Mouse (Mus musculus): ENCODE measurements at regions not wholly inside any gene's neighbourhood (a gene's known extent, or its start where the extent isn't known, plus 50 kb on each side); places are given as distances from the start of the nearest gene placed in this dataset.

DNA sequence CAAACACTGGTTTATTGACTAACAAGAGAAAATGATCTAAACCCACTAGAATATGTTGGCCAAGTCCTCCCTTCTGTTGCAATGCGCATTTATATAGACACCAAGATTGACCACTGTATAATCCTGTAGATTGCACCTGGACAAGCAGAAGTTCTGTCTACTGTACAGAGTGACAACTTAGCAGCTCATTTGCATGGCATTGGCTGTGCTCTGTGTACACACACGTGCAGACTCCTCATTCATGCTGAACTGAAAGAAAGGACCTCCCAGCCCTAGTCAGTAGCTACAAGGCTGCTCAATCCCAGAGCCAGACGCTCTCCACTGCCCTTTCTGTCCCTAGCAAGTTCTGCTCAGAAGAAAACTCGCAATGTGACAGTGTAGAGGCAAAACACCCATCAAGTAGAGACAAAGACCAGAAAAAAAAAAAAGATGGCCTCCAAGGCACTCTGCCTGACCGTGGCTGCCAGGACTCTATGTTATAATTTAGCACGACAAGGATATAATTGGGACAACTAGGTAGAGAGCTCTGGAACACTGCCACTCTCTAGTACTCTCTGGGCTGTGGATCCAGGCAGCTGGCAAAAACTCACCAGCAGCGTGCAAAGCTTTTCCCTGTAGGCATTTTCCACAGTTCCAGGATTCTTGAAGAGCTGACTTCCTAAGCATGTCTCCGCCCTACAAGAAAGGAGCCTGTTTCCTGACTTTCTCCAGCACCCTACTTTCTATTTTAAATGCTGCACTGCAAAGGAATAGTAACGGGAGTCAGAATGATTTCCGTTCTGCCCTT lies 108.2 kb downstream of the Akap11 start:
- no peaks in the 10 kb centered on the region for H3K9me3 ChIP-seq (ENCODE audit: control insufficient read depth, low read length)
- H3K27ac ChIP-seq (ENCODE audit: low read length): no peak overlapping the region
- WGBS: 76% methylated on average over 10 of the region's 10 CpGs

DNA sequence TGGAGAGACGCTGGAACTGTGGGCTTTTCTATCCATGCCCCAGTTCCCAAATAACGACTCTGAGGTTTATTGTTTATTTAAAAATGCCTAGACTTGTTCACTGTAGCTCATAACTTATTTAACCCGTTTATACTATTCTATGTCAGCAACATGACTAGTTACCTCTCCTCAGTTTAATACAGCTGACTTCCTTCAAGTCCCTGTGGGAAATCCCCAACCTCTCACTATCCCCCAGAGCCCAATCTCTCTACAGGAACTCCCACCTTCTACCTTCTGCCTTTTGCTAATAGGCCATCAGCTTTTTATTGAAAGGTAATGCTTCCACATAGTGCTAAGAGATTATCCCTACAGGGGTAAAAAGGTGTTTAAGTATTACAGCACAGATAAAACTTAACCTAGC lies 109.5 kb downstream of the Akap11 start:
- Histone ChIP-seq H3K4me2 (ENCODE audit: low read depth, low read length) (no peak overlapping the region), H3K9me3 (ENCODE audit: control insufficient read depth, low read length) (no peaks in the 10 kb centered on the region), H3K9ac (ENCODE audit: low read length) (no peak overlapping the region), H3K4me1 (replicated peaks; ENCODE audit: control insufficient read depth, insufficient read depth, low read length) (no peaks in the 10 kb centered on the region), H3K27ac (ENCODE audit: low read length) (no peak overlapping the region), H3K36me3 (ENCODE audit: control insufficient read depth, insufficient read depth, low read length) (no peaks in the 10 kb centered on the region), H3K4me3 (ENCODE audit: low read length) (no peak overlapping the region), H3K27me3 (ENCODE audit: control insufficient read depth, insufficient read depth, low read depth, low read length) (no peaks in the 10 kb centered on the region)
- WGBS: 61% methylated on average over 3 of the region's 3 CpGs
- no peak for ATAC-seq (ENCODE audit: low read depth)

More for the DNA sequence above, 108.2 kb downstream of the Akap11 start:
- ATAC-seq (ENCODE audit: low read depth): no peak
- Histone ChIP-seq H3K9ac (ENCODE audit: low read length) (no peak overlapping the region), H3K36me3 (ENCODE audit: control insufficient read depth, insufficient read depth, low read length) (no peaks in the 10 kb centered on the region), H3K4me3 (ENCODE audit: low read length) (no peak overlapping the region), H3K27me3 (ENCODE audit: control insufficient read depth, insufficient read depth, low read depth, low read length) (no peaks in the 10 kb centered on the region), H3K4me2 (ENCODE audit: low read depth, low read length) (no peak overlapping the region), H3K4me1 (replicated peaks; ENCODE audit: control insufficient read depth, insufficient read depth, low read length) (no peaks in the 10 kb centered on the region)

DNA sequence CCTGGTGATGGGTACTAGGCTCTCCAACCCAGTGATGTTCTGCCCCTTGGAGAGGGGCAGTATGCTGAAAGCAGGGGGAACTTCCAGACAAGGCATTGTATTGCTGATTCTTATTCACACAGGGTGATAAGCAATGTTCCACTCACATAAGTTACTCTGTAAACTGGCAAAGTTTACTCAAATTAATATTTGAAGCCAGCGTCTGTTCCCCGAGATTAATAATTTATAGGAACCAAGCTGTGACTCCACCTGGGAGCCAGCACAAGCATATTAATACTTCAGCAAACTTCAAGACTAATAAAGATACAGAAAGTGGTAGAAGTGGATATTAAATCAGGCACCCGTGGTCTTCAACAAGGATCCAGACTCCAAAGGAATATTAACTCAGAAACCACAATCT lies 114.0 kb downstream of the Akap11 start:
- Histone ChIP-seq H3K36me3 (ENCODE audit: control insufficient read depth, insufficient read depth, low read length) (no peaks in the 10 kb centered on the region), H3K9ac (ENCODE audit: low read length) (no peak overlapping the region), H3K4me1 (replicated peaks; ENCODE audit: control insufficient read depth, insufficient read depth, low read length) (no peaks in the 10 kb centered on the region), H3K4me2 (ENCODE audit: low read depth, low read length) (no peak overlapping the region), H3K27me3 (ENCODE audit: control insufficient read depth, insufficient read depth, low read depth, low read length) (no peaks in the 10 kb centered on the region), H3K27ac (ENCODE audit: low read length) (no peak overlapping the region), H3K9me3 (ENCODE audit: control insufficient read depth, low read length) (no peaks in the 10 kb centered on the region), H3K4me3 (ENCODE audit: low read length) (no peak overlapping the region)
- 68% methylated on average over 3 of the region's 3 CpGs for WGBS
- ATAC-seq (ENCODE audit: low read depth): no peak

DNA sequence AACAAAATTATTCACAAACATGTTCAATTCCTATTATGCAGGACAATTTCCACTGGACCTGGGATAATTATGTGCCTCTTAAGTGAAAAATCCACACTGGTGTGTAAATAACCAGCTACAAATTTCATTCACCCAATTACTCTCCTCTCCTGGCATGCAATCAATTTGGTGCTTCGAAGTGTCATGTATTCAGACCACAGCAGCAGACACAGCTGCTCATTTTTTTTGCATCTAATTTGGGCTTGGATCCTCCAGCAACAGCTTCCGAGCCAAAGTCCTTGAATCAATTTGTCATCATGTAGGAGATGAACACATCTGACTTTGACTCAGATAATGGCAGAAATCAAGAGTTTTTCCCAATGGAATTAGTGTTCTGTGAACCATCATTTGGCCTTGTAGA lies 113.1 kb upstream of the Tnfsf11 start:
- ATAC-seq (ENCODE audit: low read depth): no peak
- H3K4me3 ChIP-seq (ENCODE audit: low read length): no peak overlapping the region
- 43% methylated on average over 2 of the region's 2 CpGs for WGBS

DNA sequence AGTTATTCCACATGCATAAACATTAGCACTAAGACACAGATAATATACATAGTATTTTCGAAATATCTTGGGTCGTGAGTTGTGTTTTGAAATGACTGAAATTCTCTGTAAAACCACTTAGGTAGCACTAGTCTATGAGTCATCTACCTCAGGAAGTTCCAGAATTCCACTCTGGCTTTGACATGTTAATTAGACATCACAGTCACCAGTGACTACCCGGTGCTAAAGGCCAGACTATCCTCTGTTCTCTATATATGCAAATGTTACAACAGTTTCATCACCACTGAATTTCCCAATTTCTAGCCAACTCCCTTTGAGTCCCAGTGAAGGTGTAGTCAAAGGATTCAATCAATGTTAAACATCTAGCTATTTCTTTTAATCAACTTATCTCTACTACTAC lies 112.3 kb upstream of the Tnfsf11 start:
- ATAC-seq (ENCODE audit: low read depth): no peak
- Histone ChIP-seq H3K9me3 (ENCODE audit: control insufficient read depth, low read length) (no peaks in the 10 kb centered on the region), H3K27ac (ENCODE audit: low read length) (no peak overlapping the region), H3K4me2 (ENCODE audit: low read depth, low read length) (no peak overlapping the region), H3K4me3 (ENCODE audit: low read length) (no peak overlapping the region), H3K4me1 (replicated peaks; ENCODE audit: control insufficient read depth, insufficient read depth, low read length) (no peaks in the 10 kb centered on the region), H3K36me3 (ENCODE audit: control insufficient read depth, insufficient read depth, low read length) (no peaks in the 10 kb centered on the region), H3K9ac (ENCODE audit: low read length) (no peak overlapping the region), H3K27me3 (ENCODE audit: control insufficient read depth, insufficient read depth, low read depth, low read length) (no peaks in the 10 kb centered on the region)
- WGBS: 61% methylated on average over 3 of the region's 3 CpGs

More for the DNA sequence above, 113.1 kb upstream of the Tnfsf11 start:
- Histone ChIP-seq H3K9ac (ENCODE audit: low read length) (no peak overlapping the region), H3K4me2 (ENCODE audit: low read depth, low read length) (no peak overlapping the region), H3K36me3 (ENCODE audit: control insufficient read depth, insufficient read depth, low read length) (no peaks in the 10 kb centered on the region), H3K9me3 (ENCODE audit: control insufficient read depth, low read length) (no peaks in the 10 kb centered on the region), H3K27ac (ENCODE audit: low read length) (no peak overlapping the region), H3K27me3 (ENCODE audit: control insufficient read depth, insufficient read depth, low read depth, low read length) (no peaks in the 10 kb centered on the region), H3K4me1 (replicated peaks; ENCODE audit: control insufficient read depth, insufficient read depth, low read length) (no peaks in the 10 kb centered on the region)

DNA sequence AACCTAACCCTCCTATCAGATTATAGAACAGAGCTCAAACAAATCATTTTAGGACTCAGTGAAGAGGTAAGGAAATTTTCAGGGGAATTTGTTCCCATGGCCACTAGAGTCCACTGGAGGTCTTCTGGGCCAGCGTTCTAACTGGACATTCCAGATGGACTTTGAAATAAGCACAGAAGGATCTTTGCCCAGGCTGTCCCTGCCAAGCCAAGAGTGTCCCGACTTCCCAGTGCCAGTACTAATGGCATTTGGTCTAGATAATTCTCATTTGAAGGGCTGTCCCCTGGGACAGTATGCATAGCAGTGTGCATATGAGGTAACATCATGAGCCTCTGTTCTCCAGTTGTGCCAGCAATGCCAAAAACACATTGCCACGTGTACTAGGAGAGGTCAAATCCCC lies 97.7 kb upstream of the Tnfsf11 start:
- WGBS: 55% methylated on average over 3 of the region's 3 CpGs

DNA sequence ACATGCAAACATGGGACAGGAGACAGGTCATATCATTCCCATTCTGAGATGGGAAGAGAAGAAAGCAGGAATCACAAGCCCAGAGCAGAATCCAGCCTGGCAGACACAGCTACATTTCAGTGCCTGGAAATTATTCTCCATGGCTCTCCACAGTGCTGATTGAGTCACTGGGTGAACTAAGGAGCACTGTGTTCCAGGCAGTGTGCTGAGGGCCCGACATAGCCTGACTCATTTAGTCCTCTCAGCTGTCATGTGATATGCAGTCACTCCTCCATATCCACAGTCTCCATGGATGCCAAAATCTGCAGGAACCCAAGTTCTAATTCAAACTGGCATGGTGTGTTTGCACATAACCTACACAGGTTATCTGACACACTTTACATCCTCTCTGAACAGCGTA lies 90.1 kb upstream of the Tnfsf11 start:
- Histone ChIP-seq H3K27ac (ENCODE audit: low read length) (no peak overlapping the region), H3K4me2 (ENCODE audit: low read depth, low read length) (no peak overlapping the region), H3K4me1 (replicated peaks; ENCODE audit: control insufficient read depth, insufficient read depth, low read length) (no peaks in the 10 kb centered on the region), H3K27me3 (ENCODE audit: control insufficient read depth, insufficient read depth, low read depth, low read length) (no peaks in the 10 kb centered on the region), H3K4me3 (ENCODE audit: low read length) (no peak overlapping the region), H3K9me3 (ENCODE audit: control insufficient read depth, low read length) (no peaks in the 10 kb centered on the region), H3K9ac (ENCODE audit: low read length) (no peak overlapping the region), H3K36me3 (ENCODE audit: control insufficient read depth, insufficient read depth, low read length) (no peaks in the 10 kb centered on the region)
- 66% methylated on average over 2 of the region's 2 CpGs for WGBS
- ATAC-seq (ENCODE audit: low read depth): no peak

More for the DNA sequence above, 97.7 kb upstream of the Tnfsf11 start:
- no peak for ATAC-seq (ENCODE audit: low read depth)
- H3K4me3 ChIP-seq (ENCODE audit: low read length): no peak overlapping the region
- no peaks in the 10 kb centered on the region for H3K36me3 ChIP-seq (ENCODE audit: control insufficient read depth, insufficient read depth, low read length)
- H3K4me2 ChIP-seq (ENCODE audit: low read depth, low read length): no peak overlapping the region
- no peaks in the 10 kb centered on the region for H3K27me3 ChIP-seq (ENCODE audit: control insufficient read depth, insufficient read depth, low read depth, low read length)
- no peaks in the 10 kb centered on the region for H3K4me1 ChIP-seq (replicated peaks; ENCODE audit: control insufficient read depth, insufficient read depth, low read length)
- H3K27ac ChIP-seq (ENCODE audit: low read length): no peak overlapping the region
- no peak overlapping the region for H3K9ac ChIP-seq (ENCODE audit: low read length)
- no peaks in the 10 kb centered on the region for H3K9me3 ChIP-seq (ENCODE audit: control insufficient read depth, low read length)

DNA sequence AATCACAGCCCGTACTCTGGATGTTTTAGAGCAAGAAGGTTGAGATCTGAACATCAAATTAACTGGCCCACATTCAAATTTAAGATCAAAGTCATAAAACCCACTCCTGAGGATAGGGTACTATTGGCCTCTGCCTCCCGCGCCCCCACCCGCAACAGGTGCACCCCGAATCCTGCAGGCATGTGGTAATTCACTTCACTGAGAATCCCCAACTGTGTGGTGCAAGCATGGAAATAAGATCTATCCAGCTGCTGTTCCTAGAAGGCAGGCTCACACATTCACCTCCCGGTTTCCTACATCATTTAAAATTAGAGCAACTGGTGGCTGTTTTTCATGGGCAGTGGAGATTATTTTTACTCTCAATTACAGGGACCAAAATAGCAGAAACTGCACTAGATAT lies 87.8 kb upstream of the Tnfsf11 start:
- WGBS: 87% methylated on average over 6 of the region's 6 CpGs
- Histone ChIP-seq H3K27me3 (ENCODE audit: control insufficient read depth, insufficient read depth, low read depth, low read length) (no peaks in the 10 kb centered on the region), H3K4me3 (ENCODE audit: low read length) (no peak overlapping the region), H3K9me3 (ENCODE audit: control insufficient read depth, low read length) (no peaks in the 10 kb centered on the region), H3K4me1 (replicated peaks; ENCODE audit: control insufficient read depth, insufficient read depth, low read length) (no peaks in the 10 kb centered on the region), H3K9ac (ENCODE audit: low read length) (no peak overlapping the region), H3K4me2 (ENCODE audit: low read depth, low read length) (no peak overlapping the region), H3K36me3 (ENCODE audit: control insufficient read depth, insufficient read depth, low read length) (no peaks in the 10 kb centered on the region), H3K27ac (ENCODE audit: low read length) (no peak overlapping the region)
- ATAC-seq (ENCODE audit: low read depth): no peak

DNA sequence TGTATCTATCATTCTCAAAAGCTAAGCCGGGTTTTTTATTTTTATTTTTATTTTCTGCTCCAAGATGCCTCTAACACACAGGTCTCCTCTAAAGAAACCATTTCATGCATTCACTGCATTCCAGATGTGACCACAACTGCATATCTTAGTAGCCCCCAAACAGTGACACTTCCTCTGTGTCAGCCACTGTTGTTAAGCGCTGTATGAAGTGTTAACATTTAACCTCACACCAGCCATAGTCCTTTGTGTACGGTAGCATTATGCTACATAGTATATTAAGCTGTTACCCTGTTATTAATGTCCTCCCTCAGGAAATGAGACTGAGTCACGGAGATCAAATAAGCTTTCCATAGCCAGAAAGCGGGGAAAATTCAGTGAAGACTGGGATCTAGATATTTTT lies 79.2 kb upstream of the Tnfsf11 start:
- no peaks in the 10 kb centered on the region for H3K9me3 ChIP-seq (ENCODE audit: control insufficient read depth, low read length)
- no peak for ATAC-seq (ENCODE audit: low read depth)
- H3K36me3 ChIP-seq (ENCODE audit: control insufficient read depth, insufficient read depth, low read length): no peaks in the 10 kb centered on the region
- no peak overlapping the region for H3K9ac ChIP-seq (ENCODE audit: low read length)
- no peaks in the 10 kb centered on the region for H3K27me3 ChIP-seq (ENCODE audit: control insufficient read depth, insufficient read depth, low read depth, low read length)
- H3K4me1 ChIP-seq (replicated peaks; ENCODE audit: control insufficient read depth, insufficient read depth, low read length): peaks cover 6% of the 10 kb centered on the region
- no peak overlapping the region for H3K27ac ChIP-seq (ENCODE audit: low read length)
- WGBS: 43% methylated on average over 5 of the region's 5 CpGs
- H3K4me2 ChIP-seq (ENCODE audit: low read depth, low read length): no peak overlapping the region
- no peak overlapping the region for H3K4me3 ChIP-seq (ENCODE audit: low read length)

DNA sequence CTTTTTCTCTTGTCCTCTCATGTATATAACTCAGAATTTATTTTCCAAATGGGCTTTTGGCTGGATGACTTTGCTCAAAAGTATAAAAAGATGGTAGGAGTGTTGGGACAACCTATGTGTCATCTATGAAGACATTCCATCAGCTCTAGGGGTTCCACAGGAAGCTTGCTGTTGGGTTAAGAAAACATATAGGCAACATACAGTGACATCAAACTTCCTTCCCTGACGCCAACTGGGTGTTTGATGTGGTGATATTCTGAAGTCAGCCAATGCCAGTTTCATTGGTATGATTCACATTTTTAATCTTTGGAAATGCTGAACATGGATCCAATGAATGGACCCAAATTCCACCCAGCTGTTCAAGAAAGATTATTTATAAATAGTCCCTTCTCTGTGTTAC lies 76.5 kb upstream of the Tnfsf11 start:
- no peak overlapping the region for H3K4me3 ChIP-seq (ENCODE audit: low read length)
- no peak overlapping the region for H3K4me2 ChIP-seq (ENCODE audit: low read depth, low read length)
- no peaks in the 10 kb centered on the region for H3K27me3 ChIP-seq (ENCODE audit: control insufficient read depth, insufficient read depth, low read depth, low read length)
- peaks cover 6% of the 10 kb centered on the region for H3K4me1 ChIP-seq (replicated peaks; ENCODE audit: control insufficient read depth, insufficient read depth, low read length)
- ATAC-seq (ENCODE audit: low read depth): no peak
- no peaks in the 10 kb centered on the region for H3K36me3 ChIP-seq (ENCODE audit: control insufficient read depth, insufficient read depth, low read length)
- no peak overlapping the region for H3K27ac ChIP-seq (ENCODE audit: low read length)
- no peak overlapping the region for H3K9ac ChIP-seq (ENCODE audit: low read length)
- 70% methylated on average over 1 of the region's 1 CpGs for WGBS
- H3K9me3 ChIP-seq (ENCODE audit: control insufficient read depth, low read length): no peaks in the 10 kb centered on the region
